Mouse (Mus musculus) neutrophil, adult 5-6 weeks (primary cell): ENCODE results near the gene Adcy3. TPM values are rescaled to one million over a fixed set of nuclear protein-coding genes. Genes with fewer than 3 reads are reported as not detected.

ENCODE experiments used
- ATAC-seq: fragments of 151-379, 151-347 bp; 2 replicates; pipeline ENCODE4 v1.8.0; 2017; ENCODE audit warnings: mild to moderate bottlenecking, moderate TSS enrichment; ENCODE audit not compliant: insufficient number of reproducible peaks, poor library complexity, low FRiP score, severe bottlenecking; ENCODE audit errors: extremely low read depth
- total RNA-seq: library from RNA; stranded (forward); fragments of 200-1000 nt; gene quantifications from 2 replicates; pipeline ENCODE4 v1.2.3, GENCODE M21; 2017

Adcy3 gene
- total RNA-seq = 4.4 and 5.6 TPM in 2 replicates

- peak; percentile 63 for ATAC-seq
These were observed at the start of gene Adcy3 for GRCm38 (mm10) chr12:4132941-4133846. TSS of gene Adcy3 (plus strand) at chr12:4133103.

GRCm38 (mm10) chr12:4083441-4083840 lies 49.5 kb upstream of the Adcy3 start:
- no peak for ATAC-seq

GRCm38 (mm10) chr12:4107383-4107782 lies 25.5 kb upstream of the Adcy3 start:
- 0 out of 2 replicates have a peak, but pooled peaks have one; percentile 48 for ATAC-seq

GRCm38 (mm10) chr12:4116132-4116531 lies 16.8 kb upstream of the Adcy3 start:
- no peak for ATAC-seq

- no peak for ATAC-seq
These were observed 15.8 kb upstream of the Adcy3 start for GRCm38 (mm10) chr12:4117136-4117535.

GRCm38 (mm10) chr12:4117579-4117978 lies 15.3 kb upstream of the Adcy3 start:
- ATAC-seq = no peak

GRCm38 (mm10) chr12:4127346-4127745 lies 5.6 kb upstream of the Adcy3 start:
- no peak for ATAC-seq

- ATAC-seq = no peak
These were observed 927 bp downstream of the Adcy3 start for GRCm38 (mm10) chr12:4133847-4134212.

- no peak for ATAC-seq
These were observed 10.3 kb downstream of the Adcy3 start for GRCm38 (mm10) chr12:4143179-4143578.

GRCm38 (mm10) chr12:4150936-4151335 lies 18.0 kb downstream of the Adcy3 start:
- no peak for ATAC-seq

GRCm38 (mm10) chr12:4151969-4152368 lies 19.1 kb downstream of the Adcy3 start:
- no peak for ATAC-seq

- no peak for ATAC-seq
These were observed 24.6 kb downstream of the Adcy3 start for GRCm38 (mm10) chr12:4157466-4157865.

GRCm38 (mm10) chr12:4158179-4158578 lies 25.3 kb downstream of the Adcy3 start:
- ATAC-seq = no peak

GRCm38 (mm10) chr12:4158868-4159632 lies 26.1 kb downstream of the Adcy3 start:
- no peak for ATAC-seq

- no peak for ATAC-seq
These were observed 27.4 kb downstream of the Adcy3 start for GRCm38 (mm10) chr12:4160322-4160721.

GRCm38 (mm10) chr12:4162886-4163285 lies 30.0 kb downstream of the Adcy3 start:
- ATAC-seq = no peak

GRCm38 (mm10) chr12:4166970-4167369 lies 34.1 kb downstream of the Adcy3 start:
- ATAC-seq = no peak

- no peak for ATAC-seq
These were observed 36.2 kb downstream of the Adcy3 start for GRCm38 (mm10) chr12:4169058-4169457.

GRCm38 (mm10) chr12:4169622-4170021 lies 36.7 kb downstream of the Adcy3 start:
- no peak for ATAC-seq
